Mouse (Mus musculus): Measurements from ENCODE around the gene Rita1. TPM values are rescaled to one million over a fixed set of nuclear protein-coding genes. Genes with fewer than 3 reads are reported as not detected.

Rita1 gene
- polyA plus RNA-seq (2015; fragmentation: Nextera tagmentation; extraction: Ambion mirVana), result 12.7 and 12.8 TPM in 2 replicates

GRCm38 (mm10) chr5:120612442-120612821, at the start of gene Rita1, which contains the start of gene Ddx54:
Rita1 (minus strand) TSS chr5:120612589.
Ddx54 (plus strand) TSS chr5:120612739.
- peak within 1 kb of the TSS; percentile 87 for H3K4me3 ChIP-seq (ENCODE audit: low read length)
- peak; percentile 83 for ATAC-seq
- peaks cover 16% of the 10 kb centered on the region for H3K4me1 ChIP-seq (ENCODE audit: control insufficient read depth, insufficient read depth, low read length)
- H3K4me2 ChIP-seq (ENCODE audit: low read depth, low read length), result peak within 1 kb of the TSS; percentile 86
- peak within 1 kb of the TSS; percentile 83 for H3K27ac ChIP-seq (ENCODE audit: low read length)
- H3K36me3 ChIP-seq (ENCODE audit: control insufficient read depth, insufficient read depth, low read length), result peaks cover 13% of the 10 kb centered on the region
- WGBS, result 0% methylated on average over 22 of the region's 22 CpGs
- no peaks in the 10 kb centered on the region for H3K27me3 ChIP-seq (replicated peaks; ENCODE audit: control insufficient read depth, insufficient read depth, low read length)
- peaks cover 5% of the 10 kb centered on the region; the same call in 1 of the 2 replicates for H3K9me3 ChIP-seq (ENCODE audit: control insufficient read depth, low read length)
- peak within 1 kb of the TSS; percentile 85 for H3K9ac ChIP-seq (ENCODE audit: low read depth, low read length)

GRCm38 (mm10) chr5:120660816-120661215, 48.4 kb upstream of the Rita1 start:
- Histone ChIP-seq H3K4me3 (ENCODE audit: low read length) (no peak overlapping the region), H3K4me1 (ENCODE audit: control insufficient read depth, insufficient read depth, low read length) (no peaks in the 10 kb centered on the region), H3K27ac (ENCODE audit: low read length) (no peak overlapping the region), H3K9ac (ENCODE audit: low read depth, low read length) (no peak overlapping the region), H3K36me3 (ENCODE audit: control insufficient read depth, insufficient read depth, low read length) (no peaks in the 10 kb centered on the region), H3K9me3 (ENCODE audit: control insufficient read depth, low read length) (no peaks in the 10 kb centered on the region), H3K4me2 (ENCODE audit: low read depth, low read length) (no peak overlapping the region), H3K27me3 (replicated peaks; ENCODE audit: control insufficient read depth, insufficient read depth, low read length) (no peaks in the 10 kb centered on the region)
- ATAC-seq, result no peak
- 46% methylated on average over 5 of the region's 5 CpGs for WGBS

GRCm38 (mm10) chr5:120656281-120656751, 43.9 kb upstream of the Rita1 start:
- Histone ChIP-seq H3K36me3 (ENCODE audit: control insufficient read depth, insufficient read depth, low read length) (no peaks in the 10 kb centered on the region), H3K27ac (ENCODE audit: low read length) (no peak overlapping the region)
- ATAC-seq, result no peak

GRCm38 (mm10) chr5:120653873-120654272, 41.5 kb upstream of the Rita1 start:
- H3K36me3 ChIP-seq (ENCODE audit: control insufficient read depth, insufficient read depth, low read length), result no peaks in the 10 kb centered on the region
- no peak overlapping the region for H3K27ac ChIP-seq (ENCODE audit: low read length)

More at GRCm38 (mm10) chr5:120656281-120656751, 43.9 kb upstream of the Rita1 start:
- Histone ChIP-seq H3K4me1 (ENCODE audit: control insufficient read depth, insufficient read depth, low read length) (0 out of 2 replicates have a peak, but pooled peaks cover 2% of the 10 kb centered on the region), H3K4me3 (ENCODE audit: low read length) (no peak overlapping the region), H3K4me2 (ENCODE audit: low read depth, low read length) (no peak overlapping the region), H3K9ac (ENCODE audit: low read depth, low read length) (no peak overlapping the region), H3K27me3 (replicated peaks; ENCODE audit: control insufficient read depth, insufficient read depth, low read length) (no peaks in the 10 kb centered on the region), H3K9me3 (ENCODE audit: control insufficient read depth, low read length) (no peaks in the 10 kb centered on the region)
- WGBS, result 78% methylated on average over 12 of the region's 12 CpGs

GRCm38 (mm10) chr5:120652915-120653701, 40.7 kb upstream of the Rita1 start:
- no peak for ATAC-seq
- H3K9me3 ChIP-seq (ENCODE audit: control insufficient read depth, low read length), result no peaks in the 10 kb centered on the region
- no peak overlapping the region for H3K9ac ChIP-seq (ENCODE audit: low read depth, low read length)
- no peaks in the 10 kb centered on the region for H3K36me3 ChIP-seq (ENCODE audit: control insufficient read depth, insufficient read depth, low read length)
- 78% methylated on average over 28 of the region's 28 CpGs for WGBS
- H3K4me2 ChIP-seq (ENCODE audit: low read depth, low read length), result no peak overlapping the region
- H3K27ac ChIP-seq (ENCODE audit: low read length), result no peak overlapping the region
- no peak overlapping the region for H3K4me3 ChIP-seq (ENCODE audit: low read length)
- H3K27me3 ChIP-seq (replicated peaks; ENCODE audit: control insufficient read depth, insufficient read depth, low read length), result peaks cover 19% of the 10 kb centered on the region
- peaks cover 15% of the 10 kb centered on the region for H3K4me1 ChIP-seq (ENCODE audit: control insufficient read depth, insufficient read depth, low read length)

More at GRCm38 (mm10) chr5:120653873-120654272, 41.5 kb upstream of the Rita1 start:
- H3K4me3 ChIP-seq (ENCODE audit: low read length), result no peak overlapping the region
- ATAC-seq, result no peak
- peaks cover 13% of the 10 kb centered on the region for H3K27me3 ChIP-seq (replicated peaks; ENCODE audit: control insufficient read depth, insufficient read depth, low read length)
- H3K9ac ChIP-seq (ENCODE audit: low read depth, low read length), result no peak overlapping the region
- WGBS, result 91% methylated on average over 2 of the region's 2 CpGs
- peaks cover 9% of the 10 kb centered on the region for H3K4me1 ChIP-seq (ENCODE audit: control insufficient read depth, insufficient read depth, low read length)
- no peak overlapping the region for H3K4me2 ChIP-seq (ENCODE audit: low read depth, low read length)
- no peaks in the 10 kb centered on the region for H3K9me3 ChIP-seq (ENCODE audit: control insufficient read depth, low read length)

GRCm38 (mm10) chr5:120651230-120651629, 38.8 kb upstream of the Rita1 start:
- no peak overlapping the region for H3K4me3 ChIP-seq (ENCODE audit: low read length)
- H3K27me3 ChIP-seq (replicated peaks; ENCODE audit: control insufficient read depth, insufficient read depth, low read length), result peaks cover 23% of the 10 kb centered on the region
- no peak overlapping the region for H3K9ac ChIP-seq (ENCODE audit: low read depth, low read length)
- peak; percentile 76 for ATAC-seq
- H3K4me1 ChIP-seq (ENCODE audit: control insufficient read depth, insufficient read depth, low read length), result peaks cover 15% of the 10 kb centered on the region
- 42% methylated on average over 5 of the region's 5 CpGs for WGBS
- H3K36me3 ChIP-seq (ENCODE audit: control insufficient read depth, insufficient read depth, low read length), result no peaks in the 10 kb centered on the region
- H3K9me3 ChIP-seq (ENCODE audit: control insufficient read depth, low read length), result no peaks in the 10 kb centered on the region
- H3K4me2 ChIP-seq (ENCODE audit: low read depth, low read length), result no peak overlapping the region
- H3K27ac ChIP-seq (ENCODE audit: low read length), result no peak overlapping the region

GRCm38 (mm10) chr5:120649938-120650337, 37.5 kb upstream of the Rita1 start:
- Histone ChIP-seq H3K4me1 (ENCODE audit: control insufficient read depth, insufficient read depth, low read length) (peaks cover 15% of the 10 kb centered on the region), H3K4me2 (ENCODE audit: low read depth, low read length) (no peak overlapping the region), H3K4me3 (ENCODE audit: low read length) (no peak overlapping the region), H3K27me3 (replicated peaks; ENCODE audit: control insufficient read depth, insufficient read depth, low read length) (peaks cover 23% of the 10 kb centered on the region), H3K36me3 (ENCODE audit: control insufficient read depth, insufficient read depth, low read length) (no peaks in the 10 kb centered on the region), H3K9ac (ENCODE audit: low read depth, low read length) (no peak overlapping the region), H3K27ac (ENCODE audit: low read length) (no peak overlapping the region), H3K9me3 (ENCODE audit: control insufficient read depth, low read length) (no peaks in the 10 kb centered on the region)
- no peak for ATAC-seq
- WGBS, result 24% methylated on average over 13 of the region's 13 CpGs

- 3% methylated on average over 21 of the region's 21 CpGs for WGBS
- peak overlapping the region; percentile 48; the same call in 1 of the 2 replicates for H3K9ac ChIP-seq (ENCODE audit: low read depth, low read length)
Observed at GRCm38 (mm10) chr5:120649374-120649933, 37.1 kb upstream of the Rita1 start.

GRCm38 (mm10) chr5:120648569-120649373, 36.4 kb upstream of the Rita1 start, which contains the start of gene Rasal1:
Rasal1 (plus strand) TSS chr5:120648812.
- under 1% methylated on average over 53 of the region's 53 CpGs for WGBS
- Histone ChIP-seq H3K9me3 (ENCODE audit: control insufficient read depth, low read length) (no peaks in the 10 kb centered on the region), H3K4me3 (ENCODE audit: low read length) (peak within 1 kb of the TSS; percentile 44), H3K27ac (ENCODE audit: low read length) (no peak within 1 kb of the TSS), H3K4me1 (ENCODE audit: control insufficient read depth, insufficient read depth, low read length) (peaks cover 15% of the 10 kb centered on the region), H3K9ac (ENCODE audit: low read depth, low read length) (peak within 1 kb of the TSS; percentile 48), H3K36me3 (ENCODE audit: control insufficient read depth, insufficient read depth, low read length) (no peaks in the 10 kb centered on the region), H3K4me2 (ENCODE audit: low read depth, low read length) (peak within 1 kb of the TSS; percentile 78), H3K27me3 (replicated peaks; ENCODE audit: control insufficient read depth, insufficient read depth, low read length) (peaks cover 23% of the 10 kb centered on the region)
- ATAC-seq, result peak; percentile 54

More at GRCm38 (mm10) chr5:120649374-120649933, 37.1 kb upstream of the Rita1 start:
- H3K9me3 ChIP-seq (ENCODE audit: control insufficient read depth, low read length), result no peaks in the 10 kb centered on the region
- no peaks in the 10 kb centered on the region for H3K36me3 ChIP-seq (ENCODE audit: control insufficient read depth, insufficient read depth, low read length)
- no peak overlapping the region for H3K27ac ChIP-seq (ENCODE audit: low read length)
- H3K27me3 ChIP-seq (replicated peaks; ENCODE audit: control insufficient read depth, insufficient read depth, low read length), result peaks cover 23% of the 10 kb centered on the region
- peaks cover 15% of the 10 kb centered on the region for H3K4me1 ChIP-seq (ENCODE audit: control insufficient read depth, insufficient read depth, low read length)
- H3K4me3 ChIP-seq (ENCODE audit: low read length), result peak overlapping the region; percentile 44
- H3K4me2 ChIP-seq (ENCODE audit: low read depth, low read length), result peak overlapping the region; percentile 78
- peak; percentile 8; the same call in 1 of the 2 replicates for ATAC-seq

All from intestine, embryonic 16.5 days (tissue).